Mouse (Mus musculus): Measurements from ENCODE around the gene Rhbdl1.
"Not testable (repeated sequence)": the region's sequence is repeated elsewhere in the genome, so short reads cannot be mapped to it uniquely, and the experiment has no call there.

The Rhbdl1 gene

GRCm38 (mm10) chr17:25828712-25829557 lies 8.2 kb downstream of the Rhbdl1 start, which contains the start of gene Jmjd8:
TSS of gene Jmjd8 (plus strand) at chr17:25828867.
- in situ Hi-C loops (cut with MboI, MseI): loop anchor here (25.0 kb wide), 1 partner anchor 2008 kb away; the partner anchor contains the start of gene Snrpc

GRCm38 (mm10) chr17:25828223-25828594 lies 8.9 kb downstream of the Rhbdl1 start:
- in situ Hi-C loops (cut with MboI, MseI): loop anchor here (25.0 kb wide), 1 partner anchor 2009 kb away; the partner anchor contains the start of gene Snrpc

GRCm38 (mm10) chr17:25827546-25828222 lies 9.4 kb downstream of the Rhbdl1 start:
- in situ Hi-C loops (cut with MboI, MseI): loop anchor here (25.0 kb wide), 1 partner anchor 2010 kb away; the partner anchor contains the start of gene Snrpc

GRCm38 (mm10) chr17:25827011-25827410 lies 10.1 kb downstream of the Rhbdl1 start:
- in situ Hi-C loops (cut with MboI, MseI): loop anchor here (25.0 kb wide), 1 partner anchor 2010 kb away; the partner anchor contains the start of gene Snrpc

- in situ Hi-C loops (cut with MboI, MseI): loop anchor here (25.0 kb wide), 1 partner anchor 2011 kb away; the partner anchor contains the start of gene Snrpc
Observed at GRCm38 (mm10) chr17:25825984-25826570, 11.0 kb downstream of the Rhbdl1 start.

GRCm38 (mm10) chr17:25825311-25825710 lies 11.8 kb downstream of the Rhbdl1 start:
- in situ Hi-C loops (cut with MboI, MseI): loop anchor here (25.0 kb wide), 1 partner anchor 2012 kb away; the partner anchor contains the start of gene Snrpc

GRCm38 (mm10) chr17:25824362-25825142 lies 12.5 kb downstream of the Rhbdl1 start:
- in situ Hi-C loops (cut with MboI, MseI): loop anchor here (25.0 kb wide), 1 partner anchor 2013 kb away; the partner anchor contains the start of gene Snrpc

- in situ Hi-C loops (cut with MboI, MseI): no loop called here
Observed at GRCm38 (mm10) chr17:25823452-25823851, 13.6 kb downstream of the Rhbdl1 start, which contains the start of gene Wdr24. TSS of gene Wdr24 (plus strand) at chr17:25823627.

GRCm38 (mm10) chr17:25818851-25819780 lies 18.0 kb downstream of the Rhbdl1 start:
- in situ Hi-C loops (cut with MboI, MseI): no loop called here

- in situ Hi-C loops (cut with MboI, MseI): no loop called here
Observed at GRCm38 (mm10) chr17:25817662-25818061, 19.4 kb downstream of the Rhbdl1 start.

GRCm38 (mm10) chr17:25813471-25813870 lies 23.6 kb downstream of the Rhbdl1 start:
- in situ Hi-C loops (cut with MboI, MseI): no loop called here

GRCm38 (mm10) chr17:25810890-25811289 lies 26.2 kb downstream of the Rhbdl1 start:
- in situ Hi-C loops (cut with MboI, MseI): no loop called here

- in situ Hi-C loops (cut with MboI, MseI): no loop called here
Observed at GRCm38 (mm10) chr17:25809606-25810340, 27.3 kb downstream of the Rhbdl1 start.

- in situ Hi-C loops (cut with MboI, MseI): no loop called here
Observed at GRCm38 (mm10) chr17:25808789-25809605, 28.1 kb downstream of the Rhbdl1 start, which contains the start of gene Fbxl16. TSS of gene Fbxl16 (plus strand) at chr17:25809085.

GRCm38 (mm10) chr17:25808028-25808427 lies 29.1 kb downstream of the Rhbdl1 start:
- in situ Hi-C loops (cut with MboI, MseI): no loop called here

- in situ Hi-C loops (cut with MboI, MseI): not testable (repeated sequence)
Observed at GRCm38 (mm10) chr17:25807452-25807851, 29.6 kb downstream of the Rhbdl1 start.

GRCm38 (mm10) chr17:25806507-25806906 lies 30.6 kb downstream of the Rhbdl1 start:
- in situ Hi-C loops (cut with MboI, MseI): no loop called here
